Mouse (Mus musculus): Measurements from ENCODE around the gene Naa35.
A peak's percentile ranks its signal among the peaks of the same experiment; 100 is the strongest.

Gene Naa35

DNA sequence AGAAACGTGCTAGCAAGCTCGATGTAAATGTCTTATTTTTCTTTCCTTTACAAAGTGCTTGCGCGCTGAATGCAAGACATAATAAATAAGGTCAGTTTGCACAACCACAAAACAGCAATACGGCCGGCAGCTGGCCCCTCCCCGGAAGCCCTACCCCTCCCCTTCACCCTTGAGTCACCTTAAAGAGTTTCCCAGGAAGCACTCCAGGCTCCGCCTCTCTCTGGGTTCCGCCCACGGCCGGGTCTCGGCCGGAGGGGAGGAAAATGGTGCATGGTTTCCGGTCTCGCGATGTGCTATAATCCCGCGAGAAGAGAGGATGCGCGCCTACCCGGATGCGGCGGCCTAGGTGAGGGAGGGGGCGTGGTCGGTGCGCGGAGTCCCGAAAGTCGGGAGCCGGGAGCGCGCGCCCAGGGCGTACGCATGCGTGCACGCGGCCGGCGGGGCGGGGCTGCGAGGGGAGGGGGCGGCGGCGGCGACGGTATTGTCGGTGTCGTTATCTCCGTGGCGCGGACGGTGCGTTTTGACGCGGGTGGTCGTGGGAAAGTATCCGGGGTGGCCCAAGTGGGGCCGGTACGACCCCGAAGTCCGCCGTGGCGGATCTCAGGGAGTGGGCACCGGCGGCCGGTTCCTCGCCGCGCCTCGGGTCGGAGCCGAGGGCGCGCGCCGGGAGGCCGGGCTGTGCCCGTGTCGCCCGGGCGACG lies at the start of gene Naa35, which contains the start of gene Agtpbp1:
Gene Naa35 (plus strand): TSS at position 313 of the 701 bp plus-strand sequence.
Gene Agtpbp1 (minus strand): TSS at position 281 of the 701 bp plus-strand sequence.
- DNase-seq (ENCODE audit: low read depth, low spot score): peak; percentile 99

DNA sequence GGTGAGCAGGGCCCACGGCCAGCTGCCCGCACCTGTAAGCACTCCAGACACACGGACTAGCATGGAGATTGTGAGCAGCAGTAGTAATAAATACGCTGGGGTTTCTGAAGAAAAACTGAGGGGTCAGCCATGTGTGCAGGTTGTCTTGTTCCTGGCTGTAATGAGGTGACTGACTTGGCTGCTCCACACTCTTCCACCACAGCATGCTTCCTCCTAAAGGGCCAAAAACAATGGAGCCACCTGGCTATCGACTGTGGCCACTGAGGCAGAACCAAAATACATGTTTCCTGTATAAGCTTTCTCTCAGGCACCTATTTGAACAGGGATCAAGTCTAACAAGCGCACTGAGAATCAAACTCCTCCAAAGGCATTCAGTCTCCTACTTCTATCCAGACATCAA lies 49.3 kb upstream of the Naa35 start:
- no peak for DNase-seq (ENCODE audit: low read depth, low spot score)

DNA sequence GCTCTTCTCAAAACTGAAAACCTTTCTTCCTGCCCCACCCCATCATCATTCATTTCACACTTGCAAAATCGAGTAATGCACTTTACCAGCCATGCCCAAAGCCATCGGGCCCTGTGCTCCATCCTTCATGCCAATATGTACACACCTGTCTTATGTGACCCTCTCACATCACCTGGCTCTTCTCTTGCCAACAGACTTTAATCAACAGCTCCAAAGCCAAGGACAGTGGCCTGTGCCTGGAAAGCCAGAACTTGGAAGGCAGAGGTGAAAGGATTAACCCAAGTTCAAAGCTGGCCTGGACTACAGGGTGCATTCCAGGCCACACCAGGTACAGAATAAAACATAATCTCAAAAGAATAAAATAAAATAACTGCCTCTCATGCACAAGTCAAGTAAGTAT lies 48.4 kb upstream of the Naa35 start:
- no peak for DNase-seq (ENCODE audit: low read depth, low spot score)

DNA sequence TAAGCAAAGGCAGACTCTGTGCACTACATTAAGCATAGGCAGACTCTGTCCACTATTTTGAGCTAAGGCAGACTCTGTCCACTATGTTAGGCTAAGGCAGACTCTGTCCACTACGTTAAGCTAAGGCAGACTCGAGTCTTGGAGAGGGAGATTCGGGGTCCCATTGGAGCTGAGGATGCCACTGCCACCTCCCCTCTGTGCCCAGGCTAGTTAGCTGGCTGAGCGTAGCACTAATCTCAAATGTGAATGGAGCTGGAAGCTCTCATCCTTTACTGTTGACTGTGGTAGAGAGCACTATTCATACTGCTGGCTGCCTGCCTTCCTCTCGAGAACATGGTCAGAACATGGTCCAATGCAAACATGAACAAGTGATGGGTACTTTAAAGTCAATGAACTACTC lies 46.4 kb upstream of the Naa35 start:
- DNase-seq (ENCODE audit: low read depth, low spot score): no peak

DNA sequence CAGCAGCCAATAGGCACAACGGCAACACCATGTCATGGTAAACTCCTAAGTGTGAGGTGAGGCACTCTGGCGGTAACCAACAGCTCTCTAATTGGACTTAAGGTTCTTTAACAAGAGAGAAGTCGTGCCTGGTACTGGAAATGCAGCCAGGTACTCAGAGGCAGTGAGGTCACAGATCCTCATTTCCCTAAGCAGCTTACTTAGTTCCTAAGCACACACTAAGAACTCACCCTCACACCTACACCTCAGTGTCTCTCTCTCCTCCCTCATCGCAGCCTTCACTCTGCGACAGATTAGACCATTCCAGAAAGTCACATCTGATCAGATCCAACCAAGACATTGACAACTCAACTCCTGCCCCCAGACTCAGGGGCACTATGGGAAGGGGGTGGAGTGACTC lies 45.0 kb upstream of the Naa35 start:
- peak; percentile 36 for DNase-seq (ENCODE audit: low read depth, low spot score)

DNA sequence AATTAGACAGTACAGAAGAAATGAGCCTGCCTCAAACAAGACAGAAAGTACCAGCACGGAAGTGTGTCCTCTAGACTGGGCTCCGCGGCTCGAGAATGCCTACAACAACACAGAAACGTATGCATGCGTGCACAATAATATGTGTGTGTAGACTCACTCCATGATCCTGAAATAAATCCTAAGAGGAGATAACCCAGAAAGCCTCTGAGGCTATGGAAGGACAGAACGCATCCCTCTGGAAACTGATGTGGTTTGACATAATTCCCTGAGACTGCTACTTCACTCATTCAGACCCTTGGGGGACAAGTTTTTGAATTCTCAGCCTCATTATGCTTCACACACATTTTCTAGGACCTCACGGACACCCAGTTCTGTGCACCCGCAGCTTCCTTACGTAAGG lies 42.6 kb upstream of the Naa35 start:
- DNase-seq (ENCODE audit: low read depth, low spot score): no peak

DNA sequence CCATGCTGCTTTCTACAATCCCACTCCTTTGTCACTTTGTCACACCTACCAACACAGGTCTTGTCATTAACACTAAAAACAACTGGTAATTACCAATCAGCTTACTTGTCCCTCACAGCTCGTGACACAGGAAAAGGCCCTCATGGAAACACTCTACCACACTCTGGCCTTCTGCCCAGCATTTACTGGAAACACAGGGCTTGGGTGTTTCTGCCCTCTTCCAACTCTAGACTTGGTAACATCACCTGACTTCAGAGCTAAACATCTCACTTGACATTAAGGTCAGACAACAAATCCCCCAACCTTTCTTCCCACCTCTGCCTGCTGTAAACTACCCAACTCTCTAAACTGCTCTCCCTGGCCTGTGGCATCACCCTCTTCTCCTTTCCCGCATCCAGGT lies 38.0 kb upstream of the Naa35 start:
- no peak for DNase-seq (ENCODE audit: low read depth, low spot score)

DNA sequence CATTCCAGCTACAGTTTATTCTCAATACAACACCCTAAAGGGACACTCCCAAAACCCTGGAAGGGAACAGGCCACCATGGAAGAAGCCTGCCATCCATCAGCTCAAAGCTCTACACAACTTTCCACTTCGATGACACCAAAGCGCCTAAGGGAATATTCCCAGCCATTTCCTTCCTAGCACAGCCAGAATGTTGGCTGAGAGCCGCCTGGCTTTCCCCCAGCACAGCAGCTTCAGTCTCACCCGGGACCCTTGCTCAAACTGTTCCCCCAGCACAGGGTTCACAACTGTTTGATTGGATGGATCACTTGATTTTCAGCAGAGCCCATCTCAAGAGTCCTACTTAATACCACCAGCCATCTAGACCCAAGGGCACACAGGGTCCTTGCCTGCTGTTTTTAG lies 37.3 kb upstream of the Naa35 start:
- DNase-seq (ENCODE audit: low read depth, low spot score): no peak

DNA sequence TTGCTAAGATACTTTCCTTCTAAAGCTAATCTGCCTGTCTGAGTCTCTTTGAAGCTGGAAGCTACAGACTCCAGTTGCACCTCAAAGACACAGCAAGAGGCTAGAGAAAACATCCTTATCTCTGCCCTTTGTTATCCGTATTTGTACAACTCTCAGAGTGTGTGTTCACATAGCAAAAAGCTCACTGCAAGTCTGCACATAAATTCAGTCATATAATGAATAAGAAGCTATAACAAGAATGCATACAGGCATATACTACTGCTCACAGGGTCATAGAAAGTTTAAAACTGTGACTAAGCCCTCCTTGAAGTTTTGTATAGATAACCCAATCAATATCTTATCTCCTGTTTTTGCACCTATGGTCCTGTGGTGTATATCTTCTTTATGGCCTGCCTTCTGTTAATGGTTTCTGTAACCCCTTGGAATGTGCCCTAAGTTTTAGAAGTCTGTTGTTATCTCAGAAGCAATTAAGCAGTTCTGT lies 35.7 kb upstream of the Naa35 start:
- DNase-seq (ENCODE audit: low read depth, low spot score): no peak

DNA sequence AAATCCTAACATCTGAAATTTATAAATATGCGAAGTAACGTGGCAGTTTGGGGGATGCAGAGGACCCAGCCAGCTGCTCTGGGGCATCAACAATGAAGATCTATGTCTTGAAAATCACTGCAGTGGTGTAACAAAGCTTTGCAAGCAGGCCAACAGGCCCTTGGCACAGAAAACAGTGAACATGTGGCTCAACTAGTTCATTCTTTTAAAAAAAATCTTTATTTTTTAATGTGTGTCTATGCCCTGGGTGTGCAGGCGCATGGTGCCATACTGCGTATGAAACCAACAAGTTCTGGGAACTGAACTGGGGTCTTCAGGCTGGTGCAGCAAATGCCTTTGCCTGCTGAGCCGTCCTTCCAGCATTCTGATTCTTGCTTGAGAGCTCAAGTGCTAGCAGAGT lies 32.8 kb upstream of the Naa35 start:
- DNase-seq (ENCODE audit: low read depth, low spot score): no peak

DNA sequence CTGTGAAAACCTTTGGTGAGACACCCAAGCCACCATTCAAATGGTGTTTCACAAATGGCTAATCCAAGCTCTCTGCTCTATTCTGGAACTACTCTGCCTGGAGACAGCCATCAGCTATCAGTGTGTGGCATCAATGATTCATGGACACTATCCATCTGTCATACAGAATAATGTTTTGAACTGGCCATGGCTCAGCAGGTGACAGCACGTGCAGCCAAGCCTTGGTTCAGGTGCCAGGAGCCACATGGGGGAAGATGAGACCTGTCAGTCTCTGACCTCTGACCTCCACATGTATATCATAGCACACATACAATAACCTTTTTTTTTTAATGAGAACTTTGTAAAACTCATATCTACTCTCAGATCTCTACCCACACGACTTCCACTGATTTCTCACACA lies 32.3 kb upstream of the Naa35 start:
- DNase-seq (ENCODE audit: low read depth, low spot score): no peak

DNA sequence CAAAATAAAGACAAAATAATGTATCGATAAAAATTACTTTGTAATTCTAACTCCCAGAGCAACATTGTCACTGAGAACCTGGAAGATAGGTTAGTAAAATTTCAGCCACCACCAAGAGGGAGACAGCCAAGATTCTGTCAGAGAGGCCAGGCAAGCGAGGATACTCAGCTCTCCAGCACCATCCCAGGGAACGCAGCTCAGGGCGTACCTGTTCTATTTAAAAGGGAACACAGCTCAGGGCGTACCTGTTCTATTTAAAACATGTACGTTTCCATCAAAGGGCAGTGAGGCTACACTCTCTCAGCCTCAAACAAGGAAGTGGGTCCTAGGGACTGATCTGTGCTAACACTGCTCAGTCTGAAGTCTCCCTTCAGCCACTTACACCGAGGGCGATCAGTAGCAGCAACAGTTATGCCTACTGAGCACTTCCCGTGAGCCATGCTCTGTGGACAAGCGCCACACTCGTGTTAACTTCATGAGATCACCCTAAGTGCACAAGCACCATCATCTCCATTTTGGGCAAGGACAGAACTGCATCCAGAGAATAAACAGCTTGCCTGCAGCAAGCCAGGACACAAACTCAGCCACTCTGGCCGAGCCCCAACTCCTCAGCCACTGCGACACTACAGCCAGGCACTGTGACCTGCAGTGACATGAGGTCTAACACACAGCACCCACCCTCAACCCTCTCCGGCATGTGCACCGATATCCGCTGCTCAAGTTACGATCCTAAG lies 30.1 kb upstream of the Naa35 start:
- DNase-seq (ENCODE audit: low read depth, low spot score): no peak

DNA sequence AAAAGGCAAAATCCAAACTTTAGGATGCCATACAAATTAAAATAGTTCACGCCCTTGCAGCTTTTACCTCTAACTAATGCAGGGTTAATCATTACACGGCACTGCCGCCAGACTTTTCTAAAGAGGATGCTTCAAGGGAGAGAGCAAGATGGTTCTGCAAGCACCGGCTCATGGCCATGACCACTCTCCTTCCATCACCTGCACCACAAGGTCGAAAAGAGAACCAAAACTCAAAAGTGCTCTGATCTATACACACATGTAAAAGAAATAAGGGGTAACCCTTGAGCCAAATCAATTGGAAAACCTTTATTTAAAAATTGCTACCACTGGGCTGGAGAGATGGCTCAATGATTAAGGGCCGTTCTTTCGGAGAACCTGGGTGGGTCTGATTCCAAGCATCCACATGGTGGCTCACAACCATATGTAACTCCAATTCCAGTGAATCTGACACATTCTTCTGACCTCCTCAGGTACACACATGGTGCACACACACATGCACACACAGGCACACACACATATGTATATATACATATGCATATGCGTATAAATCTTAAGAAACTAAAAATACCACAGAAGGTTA lies 29.4 kb upstream of the Naa35 start:
- DNase-seq (ENCODE audit: low read depth, low spot score): no peak

DNA sequence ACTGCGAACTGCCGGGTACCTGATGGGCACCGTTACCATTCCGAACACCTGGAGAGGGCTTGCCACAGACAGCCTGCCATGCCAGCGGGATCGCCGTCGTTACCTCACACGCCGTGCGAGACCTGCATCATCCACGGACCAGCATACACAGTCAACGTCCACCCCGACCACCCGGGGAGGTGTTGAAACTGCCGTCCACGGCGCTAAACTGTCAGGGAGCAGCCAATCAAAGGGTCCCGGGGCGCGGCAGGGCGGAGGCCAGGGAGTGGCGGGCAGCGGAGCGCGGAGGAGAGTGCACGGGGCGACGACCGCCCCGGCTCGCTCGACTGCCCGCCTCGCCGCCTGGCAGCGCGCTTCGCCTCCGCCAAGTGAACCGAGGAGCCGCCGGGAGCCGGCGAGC lies 28.4 kb upstream of the Naa35 start:
- DNase-seq (ENCODE audit: low read depth, low spot score): no peak

DNA sequence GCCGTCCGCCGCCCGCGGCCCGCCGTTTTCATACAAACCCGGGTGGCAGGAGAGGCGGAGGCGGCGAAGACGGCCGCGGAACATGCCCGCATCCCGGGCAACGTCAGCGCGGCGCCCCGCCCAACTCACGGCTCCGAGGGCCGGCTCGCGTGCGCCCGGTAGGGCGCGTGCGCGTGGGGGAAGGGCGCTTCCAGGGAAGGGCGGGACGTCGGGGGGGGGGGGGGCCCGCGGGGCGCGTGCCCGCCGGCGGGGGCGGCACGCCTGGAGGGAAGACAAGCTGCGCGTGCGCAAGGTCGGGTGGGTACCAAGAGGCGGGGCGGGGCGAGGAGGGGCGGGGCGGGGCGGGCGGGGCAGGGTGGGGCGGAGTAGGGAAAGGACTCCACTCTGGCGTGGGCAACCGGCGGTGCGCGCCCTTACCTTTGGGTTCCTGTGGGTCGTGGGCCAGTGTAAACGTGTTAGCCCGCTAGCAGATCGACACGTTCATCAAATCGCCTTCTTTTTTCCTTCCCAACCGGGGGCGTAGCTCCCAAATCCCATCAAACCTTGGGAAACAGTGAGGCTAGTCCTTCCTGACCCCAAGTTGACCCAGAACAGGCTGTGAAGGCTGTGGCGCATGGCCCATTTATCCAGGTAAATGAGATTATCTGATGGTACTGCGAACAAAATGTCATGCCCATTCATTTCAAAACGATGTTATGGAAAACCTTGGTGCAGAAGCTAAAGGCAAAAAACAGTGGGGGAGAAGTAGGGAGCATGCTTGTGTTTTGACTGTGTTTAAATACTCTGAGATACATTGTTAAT lies 27.7 kb upstream of the Naa35 start:
- peak; percentile 82 for DNase-seq (ENCODE audit: low read depth, low spot score)

DNA sequence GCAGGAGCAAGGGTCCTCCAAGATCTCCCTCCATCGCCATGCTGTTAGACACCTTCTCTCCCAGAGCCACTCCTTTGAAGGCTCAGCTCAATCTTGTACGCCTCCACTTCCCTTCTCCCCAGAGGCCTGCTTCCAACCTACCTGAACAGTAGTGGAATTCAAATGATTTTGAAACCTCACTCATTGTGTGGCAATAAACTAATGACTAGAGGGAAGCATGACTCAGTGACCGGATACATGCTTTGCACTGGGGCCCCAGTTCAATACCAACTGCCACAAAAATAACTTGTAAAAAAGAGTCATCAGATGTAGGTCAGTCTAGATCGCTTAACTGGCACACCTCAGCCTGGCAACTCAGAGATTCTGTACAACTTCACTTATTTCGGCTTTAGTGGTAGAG lies 26.3 kb upstream of the Naa35 start:
- no peak for DNase-seq (ENCODE audit: low read depth, low spot score)

DNA sequence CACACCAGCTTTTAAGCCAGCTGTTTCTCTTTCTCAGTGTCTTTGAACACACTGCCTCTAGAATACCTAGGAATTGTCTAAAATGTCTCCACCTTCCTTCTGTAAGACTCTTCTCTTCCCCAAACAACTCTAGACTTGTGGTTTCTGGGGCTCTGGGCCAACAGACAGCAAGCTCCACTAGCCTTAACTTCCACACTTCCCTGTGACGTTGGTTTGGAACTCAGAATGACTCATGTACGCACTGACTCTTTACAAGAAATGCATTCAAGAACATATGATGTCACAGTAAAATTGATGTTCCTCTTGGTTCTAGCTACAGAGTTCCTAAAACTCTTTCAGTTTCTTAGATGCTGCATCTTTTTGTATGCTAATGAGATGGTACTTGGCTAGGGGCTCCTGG lies 22.6 kb upstream of the Naa35 start:
- no peak for DNase-seq (ENCODE audit: low read depth, low spot score)

DNA sequence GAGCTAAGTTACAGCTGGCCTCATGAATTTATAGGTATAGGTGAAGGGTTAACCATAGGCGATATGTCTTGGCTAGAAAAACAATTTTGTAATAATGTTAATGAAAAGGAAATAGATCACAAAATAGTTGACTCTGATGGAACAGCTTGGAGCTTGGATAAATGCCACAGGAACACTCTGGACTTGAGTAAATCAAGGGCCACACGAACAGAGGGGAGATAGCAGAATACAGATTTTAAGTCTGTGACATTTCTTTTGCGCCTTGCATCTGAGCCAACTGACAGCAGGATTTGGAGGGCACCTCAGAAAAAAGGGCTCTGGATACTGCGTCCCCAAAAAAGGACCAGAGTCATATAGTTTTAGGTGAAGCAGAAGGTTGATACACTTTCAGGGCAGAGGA lies 20.6 kb upstream of the Naa35 start:
- DNase-seq (ENCODE audit: low read depth, low spot score): no peak

DNA sequence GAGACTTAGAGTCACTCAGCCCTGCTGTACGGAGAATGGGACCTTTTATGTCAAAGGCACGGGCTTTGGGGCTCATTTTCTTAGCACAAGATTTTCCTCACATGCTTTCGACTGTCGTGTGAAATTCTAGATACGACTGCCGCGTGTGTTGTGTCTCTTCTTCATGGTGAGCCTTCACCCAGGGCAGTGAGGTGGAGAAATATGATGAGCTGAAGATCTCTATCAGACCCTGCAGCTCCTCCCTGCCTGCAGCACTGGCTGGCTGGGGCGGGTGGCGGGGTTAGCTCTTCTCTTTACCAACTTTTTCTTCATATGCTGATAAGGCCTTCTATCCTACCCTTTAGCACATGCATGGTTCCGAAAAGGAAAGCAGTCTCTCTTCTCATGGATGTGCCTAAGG lies 20.1 kb upstream of the Naa35 start:
- DNase-seq (ENCODE audit: low read depth, low spot score): no peak

DNA sequence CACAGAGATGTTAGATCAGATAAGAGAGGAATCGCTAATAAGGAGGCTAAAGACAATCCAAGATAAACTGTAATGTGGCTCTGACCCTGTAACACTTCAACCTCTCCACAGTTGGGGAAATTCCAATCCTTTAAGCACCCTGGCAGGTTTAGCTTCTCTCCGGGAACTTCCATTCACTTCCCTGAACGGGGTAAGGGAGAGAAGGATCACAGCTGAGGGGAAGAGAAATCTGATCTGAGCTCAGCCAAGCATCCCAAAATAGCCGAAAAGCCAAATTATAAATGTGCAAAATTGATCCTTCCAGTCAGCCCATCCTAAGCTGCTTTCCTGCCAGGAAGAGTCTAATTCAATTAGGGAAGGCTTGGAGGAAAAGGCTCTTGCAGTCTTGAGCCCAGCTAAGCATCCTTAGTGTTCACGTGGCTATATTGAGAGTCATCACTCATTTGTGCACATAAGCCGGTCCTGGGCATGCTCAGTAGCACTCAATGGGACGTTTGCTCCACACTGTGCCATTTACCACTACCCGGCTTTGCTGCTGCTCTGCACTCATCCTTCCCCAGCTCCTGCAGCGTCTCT lies 19.0 kb upstream of the Naa35 start:
- peak; percentile 78 for DNase-seq (ENCODE audit: low read depth, low spot score)

DNA sequence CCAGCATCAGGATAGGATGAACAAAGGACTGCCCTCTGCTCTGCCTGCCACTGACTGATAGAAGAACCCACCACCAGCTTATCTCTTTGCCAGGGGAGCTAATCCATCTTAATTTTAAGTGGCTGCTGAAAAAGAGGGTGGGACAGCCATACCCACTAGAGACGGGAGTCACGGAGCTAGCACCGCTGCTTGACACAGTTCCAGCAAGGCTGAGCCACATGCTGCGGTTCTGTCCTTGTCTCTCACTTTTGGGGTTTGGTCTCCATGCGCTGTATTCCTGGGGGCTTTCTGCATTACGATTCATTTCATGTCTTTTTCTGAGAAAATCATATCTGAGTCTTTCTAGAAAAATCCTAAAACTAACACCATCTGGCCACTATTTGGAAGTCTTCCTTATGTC lies 14.0 kb upstream of the Naa35 start:
- DNase-seq (ENCODE audit: low read depth, low spot score): peak; percentile 27

DNA sequence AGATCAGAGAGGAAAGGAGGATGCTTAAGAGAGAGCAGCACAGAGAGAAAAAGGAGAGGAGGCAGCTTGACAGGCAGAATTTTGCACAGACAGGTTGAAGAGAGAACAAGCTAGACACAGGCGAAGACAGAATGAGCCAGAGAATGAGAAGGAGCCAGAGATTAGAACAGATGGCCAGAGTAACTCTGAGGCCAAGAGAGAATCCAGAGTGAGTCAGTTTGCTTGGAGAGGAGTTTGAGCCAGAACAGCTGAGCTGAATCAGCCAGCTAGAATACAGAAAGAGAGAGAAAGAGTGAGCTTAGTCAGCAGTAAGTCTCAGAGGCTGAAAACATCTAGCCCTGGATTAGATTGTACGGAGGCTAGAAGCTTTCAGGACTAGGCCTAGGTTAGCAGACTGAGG lies 12.5 kb upstream of the Naa35 start:
- DNase-seq (ENCODE audit: low read depth, low spot score): no peak
